17 mouse cellular contexts compared by ENCODE assay signal in the genomic region with DNA sequence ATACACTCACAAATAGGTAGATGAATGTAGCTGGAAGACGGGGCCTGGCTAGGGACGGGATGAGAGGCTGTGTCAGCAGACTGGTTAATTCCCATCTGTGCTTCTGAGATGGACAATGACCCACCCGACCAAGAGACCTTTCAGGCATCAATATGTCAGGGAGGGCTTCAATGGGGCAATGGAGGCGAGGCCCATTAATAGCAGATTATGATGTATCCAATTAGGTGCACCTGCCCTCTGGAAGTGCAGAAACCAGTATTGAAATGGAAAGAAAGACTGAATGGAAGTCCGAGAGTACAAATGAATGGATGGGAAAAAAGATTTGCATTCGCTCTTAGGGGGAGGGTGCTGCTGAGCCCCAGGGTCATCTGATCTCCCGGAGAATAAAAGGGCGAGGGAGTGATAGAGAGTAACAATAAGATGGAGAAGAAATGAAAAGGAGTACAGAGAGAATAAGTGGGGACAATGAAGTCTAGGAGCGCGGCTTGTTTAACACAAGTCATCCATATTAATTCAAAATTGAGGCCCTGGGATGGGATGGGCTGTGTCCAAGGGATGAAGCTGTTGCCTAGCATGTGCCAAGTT. TPM values are rescaled to one million over a fixed set of nuclear protein-coding genes. Genes with fewer than 3 reads are reported as not detected.
DNase-seq lines count a peak whose midpoint lies in the region; ATAC-seq and TF ChIP-seq lines count a peak whose summit lies in the region.
"Had no signal": no experiment of that assay in that cellular context is flagged by ENCODE, and none has a peak within 500 bp of the region (broad histone marks: within the 10 kb centered on the region; RNA-seq: fewer than 3 reads in every experiment).

No protein-coding gene starts in this region.

- no peaks in the 10 kb centered on the region for H3K27me3 ChIP-seq in hindbrain, embryonic 12.5 days
- H3K27me3 ChIP-seq in hindbrain, postnatal 0 days (ENCODE audit: insufficient read depth, low read length): no peaks in the 10 kb centered on the region
- no peaks in the 10 kb centered on the region for H3K27me3 ChIP-seq in embryonic facial prominence, embryonic 10.5 days (replicated peaks; ENCODE audit: low read depth, poor library complexity, severe bottlenecking)
- no peaks in the 10 kb centered on the region for H3K27me3 ChIP-seq in hindbrain, embryonic 13.5 days
- no peaks in the 10 kb centered on the region for H3K27me3 ChIP-seq in intestine, embryonic 16.5 days (replicated peaks; ENCODE audit: control insufficient read depth, insufficient read depth, low read length)
- H3K27me3 ChIP-seq: hindbrain, embryonic 15.5 days; liver, embryonic 15.5 days had no signal

- ATAC-seq in hindbrain, embryonic 12.5 days (ENCODE audit: low FRiP score): 0 out of 2 replicates have a peak, but pooled peaks have one; percentile 55
- ATAC-seq in hindbrain, postnatal 0 days: no peak
- ATAC-seq in hindbrain, embryonic 13.5 days (ENCODE audit: low FRiP score): no peak
- no peak for ATAC-seq in intestine, embryonic 16.5 days

- no peak overlapping the region for H3K4me2 ChIP-seq in hindbrain, embryonic 12.5 days (replicated peaks)
- no peak overlapping the region for H3K4me2 ChIP-seq in hindbrain, postnatal 0 days (ENCODE audit: low read depth, low read length)
- H3K4me2 ChIP-seq in hindbrain, embryonic 13.5 days: no peak overlapping the region
- no peak overlapping the region for H3K4me2 ChIP-seq in intestine, embryonic 16.5 days (ENCODE audit: low read depth, low read length)
- H3K4me2 ChIP-seq: hindbrain, embryonic 15.5 days; liver, embryonic 15.5 days had no signal

- H3K4me1 ChIP-seq in hindbrain, embryonic 12.5 days: peaks cover 41% of the 10 kb centered on the region
- no peaks in the 10 kb centered on the region for H3K4me1 ChIP-seq in hindbrain, postnatal 0 days (ENCODE audit: insufficient read depth, low read length)
- peaks cover 68% of the 10 kb centered on the region for H3K4me1 ChIP-seq in embryonic facial prominence, embryonic 10.5 days
- H3K4me1 ChIP-seq in hindbrain, embryonic 13.5 days (replicated peaks): peaks cover 53% of the 10 kb centered on the region
- no peaks in the 10 kb centered on the region for H3K4me1 ChIP-seq in intestine, embryonic 16.5 days (ENCODE audit: control insufficient read depth, insufficient read depth, low read length)
- H3K4me1 ChIP-seq: liver, embryonic 15.5 days had no signal

- 41% methylated on average over 10 of the region's 10 CpGs for WGBS in hindbrain, embryonic 12.5 days
- WGBS in hindbrain, postnatal 0 days: 32% methylated on average over 10 of the region's 10 CpGs
- 73% methylated on average over 10 of the region's 10 CpGs for WGBS in embryonic facial prominence, embryonic 10.5 days
- WGBS in hindbrain, embryonic 13.5 days: 22% methylated on average over 10 of the region's 10 CpGs
- 82% methylated on average over 10 of the region's 10 CpGs for WGBS in intestine, embryonic 16.5 days

- no peaks in the 10 kb centered on the region for H3K9me3 ChIP-seq in hindbrain, embryonic 12.5 days (replicated peaks)
- H3K9me3 ChIP-seq in hindbrain, postnatal 0 days (ENCODE audit: low read length): no peaks in the 10 kb centered on the region
- H3K9me3 ChIP-seq in embryonic facial prominence, embryonic 10.5 days: no peaks in the 10 kb centered on the region
- no peaks in the 10 kb centered on the region for H3K9me3 ChIP-seq in hindbrain, embryonic 13.5 days
- no peaks in the 10 kb centered on the region for H3K9me3 ChIP-seq in intestine, embryonic 16.5 days (ENCODE audit: control insufficient read depth, low read length)
- H3K9me3 ChIP-seq: hindbrain, embryonic 15.5 days; liver, embryonic 15.5 days had no signal

- TF ChIP-seq CTCF in hindbrain, postnatal 0 days (IDR thresholded peaks at IDR 0.05; ENCODE audit: low read depth): no peak
- TF ChIP-seq CTCF in brain, embryonic 14.5 days (IDR thresholded peaks at IDR 0.05; ENCODE audit: borderline replicate concordance, extremely low read depth, insufficient read depth, insufficient read length): no peak

- TF ChIP-seq POLR2A in brain, embryonic 14.5 days (IDR thresholded peaks at IDR 0.05; ENCODE audit: borderline replicate concordance, extremely low read depth, insufficient read depth, insufficient read length, poor library complexity, severe bottlenecking): no peak

- H3K4me3 ChIP-seq in hindbrain, embryonic 12.5 days: no peak overlapping the region
- no peak overlapping the region for H3K4me3 ChIP-seq in hindbrain, postnatal 0 days (ENCODE audit: low read length)
- no peak overlapping the region for H3K4me3 ChIP-seq in embryonic facial prominence, embryonic 10.5 days
- no peak overlapping the region for H3K4me3 ChIP-seq in hindbrain, embryonic 13.5 days
- no peak overlapping the region for H3K4me3 ChIP-seq in intestine, embryonic 16.5 days (ENCODE audit: low read length)
- H3K4me3 ChIP-seq: hindbrain, embryonic 15.5 days; liver, embryonic 15.5 days had no signal

- no peak overlapping the region for H3K9ac ChIP-seq in hindbrain, embryonic 12.5 days
- H3K9ac ChIP-seq in hindbrain, postnatal 0 days (replicated peaks; ENCODE audit: low read length): no peak overlapping the region
- H3K9ac ChIP-seq in hindbrain, embryonic 13.5 days: no peak overlapping the region
- H3K9ac ChIP-seq in intestine, embryonic 16.5 days (ENCODE audit: low read depth, low read length): no peak overlapping the region
- H3K9ac ChIP-seq: hindbrain, embryonic 15.5 days; liver, embryonic 15.5 days had no signal

- DNase-seq in hindbrain, postnatal 0 days (ENCODE audit: low spot score): no peak
- DNase-seq in brain, embryonic 14.5 days (ENCODE audit: low read depth): peak; percentile 61
- DNase-seq in embryonic facial prominence, embryonic 10.5 days (ENCODE audit: low spot score): no peak
- DNase-seq in adipocyte (ENCODE audit: low spot score): no peak
- DNase-seq: adrenal gland, adult 2 months; cerebellum, adult 8-10 months; kidney, adult 11 months had no signal

- H3K36me3 ChIP-seq in hindbrain, embryonic 12.5 days: peaks cover 49% of the 10 kb centered on the region
- H3K36me3 ChIP-seq in hindbrain, postnatal 0 days (ENCODE audit: insufficient read depth, low read length): 0 out of 2 replicates have a peak, but pooled peaks cover 4% of the 10 kb centered on the region
- H3K36me3 ChIP-seq in embryonic facial prominence, embryonic 10.5 days (replicated peaks): peaks cover 98% of the 10 kb centered on the region
- peaks cover 70% of the 10 kb centered on the region for H3K36me3 ChIP-seq in hindbrain, embryonic 13.5 days
- H3K36me3 ChIP-seq in intestine, embryonic 16.5 days (ENCODE audit: control insufficient read depth, insufficient read depth, low read length): no peaks in the 10 kb centered on the region
- H3K36me3 ChIP-seq: liver, embryonic 15.5 days had no signal

- H3K27ac ChIP-seq in hindbrain, embryonic 12.5 days: peak overlapping the region; percentile 74
- no peak overlapping the region for H3K27ac ChIP-seq in hindbrain, postnatal 0 days
- H3K27ac ChIP-seq in embryonic facial prominence, embryonic 10.5 days (replicated peaks): peak overlapping the region; percentile 78; the same call in 1 of the 2 replicates
- H3K27ac ChIP-seq in hindbrain, embryonic 13.5 days: peak overlapping the region; percentile 30
- no peak overlapping the region for H3K27ac ChIP-seq in intestine, embryonic 16.5 days (ENCODE audit: low read length)
- H3K27ac ChIP-seq: hindbrain, embryonic 15.5 days; liver, embryonic 15.5 days; macrophage had no signal

RNA-seq across cellular contexts. Expression of gene Rtl1, which starts 39.9 kb away (rescaled TPM):
- polyA plus RNA-seq in hindbrain, embryonic 12.5 days (2016; fragmentation: Nextera tagmentation; extraction: Ambion mirVana): 1.5 and 1.6 TPM in 2 replicates
- 1.4 and 1.9 TPM in 2 replicates for total RNA-seq in hindbrain, postnatal 0 days (2014; rRNA removed)
- 0.81 and 1.3 TPM in 2 replicates for polyA plus RNA-seq in hindbrain, postnatal 0 days (2015; fragmentation: Nextera tagmentation; extraction: Ambion mirVana)
- polyA plus RNA-seq in brain, embryonic 14.5 days (2012; rRNA removed): 0.85 and 1.5 TPM in 2 replicates
- 0.87 and 0.88 TPM in 2 replicates for polyA plus RNA-seq in embryonic facial prominence, embryonic 10.5 days (2016; fragmentation: Nextera tagmentation; extraction: Ambion mirVana)
- polyA plus RNA-seq in hindbrain, embryonic 13.5 days (2015; fragmentation: Nextera tagmentation; extraction: Ambion mirVana): 1.5 and 2.1 TPM in 2 replicates
- 0.98 TPM in 2 replicates for polyA plus RNA-seq in intestine, embryonic 16.5 days (2015; fragmentation: Nextera tagmentation; extraction: Ambion mirVana)
- total RNA-seq: gastrocnemius, adult 18-20 months; neutrophil, adult 5-6 weeks had no signal
- polyA plus RNA-seq: C2C12; large intestine, adult 2 months; macrophage had no signal

Comparison
In these comparisons a context has a peak if more than half of its experiments do, and no peak if none do; other contexts are left out.
1. H3K27ac ChIP-seq: peak in hindbrain, embryonic 12.5 days (single experiment), embryonic facial prominence, embryonic 10.5 days (single experiment) and hindbrain, embryonic 13.5 days (single experiment); none in hindbrain, postnatal 0 days (single experiment) and intestine, embryonic 16.5 days (single experiment).